Mouse (Mus musculus): ENCODE results near the gene Gm42517. TPM values are rescaled to one million over a fixed set of nuclear protein-coding genes. Genes with fewer than 3 reads are reported as not detected.

Gm42517 gene
- polyA plus RNA-seq, 2 experiments, result 0.45 to 0.52 TPM

DNA sequence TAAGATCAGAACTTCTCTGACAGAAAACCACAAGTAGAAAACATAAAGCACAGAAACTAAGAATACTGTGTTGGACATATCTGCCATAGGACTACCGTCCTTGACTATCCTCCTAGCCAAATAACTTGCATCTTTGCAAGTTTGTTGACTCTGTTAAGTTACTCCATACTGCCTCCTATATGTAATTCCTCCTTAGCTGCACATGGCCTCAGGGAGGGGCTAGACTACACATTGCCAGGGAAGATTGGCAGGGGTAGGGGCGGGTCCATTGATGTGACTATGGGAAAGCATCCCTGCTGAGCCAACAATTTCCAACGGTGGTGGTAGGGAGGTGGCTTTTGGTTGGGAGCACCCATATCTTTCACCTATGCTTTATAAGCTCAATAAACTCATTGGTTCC lies 5.4 kb downstream of the Gm42517 start:
- no peak for DNase-seq (ENCODE audit: low spot score)
- Histone ChIP-seq H3K4me1 (ENCODE audit: control insufficient read depth, insufficient read depth, low read length) (no peaks in the 10 kb centered on the region), H3K36me3 (ENCODE audit: control insufficient read depth, insufficient read depth, low read length) (no peaks in the 10 kb centered on the region), H3K27ac (replicated peaks; ENCODE audit: low read depth, low read length) (no peak overlapping the region), H3K27me3 (ENCODE audit: control insufficient read depth, insufficient read depth, low read length) (peaks cover 42% of the 10 kb centered on the region), H3K9me3 (ENCODE audit: control insufficient read depth, low read length) (no peaks in the 10 kb centered on the region), H3K4me2 (replicated peaks; ENCODE audit: low read depth, low read length, severe bottlenecking) (no peak overlapping the region), H3K4me3 (replicated peaks; ENCODE audit: low read length) (no peak overlapping the region), H3K9ac (ENCODE audit: low read depth, low read length, severe bottlenecking) (no peak overlapping the region)
- no peak for ATAC-seq (ENCODE audit: low FRiP score, low read depth)
- TF ChIP-seq POLR2A (IDR thresholded peaks at IDR 0.05; ENCODE audit: borderline replicate concordance, extremely low read depth, insufficient read depth, insufficient read length), result no peak
- 34% methylated on average over 3 of the region's 3 CpGs for WGBS

DNA sequence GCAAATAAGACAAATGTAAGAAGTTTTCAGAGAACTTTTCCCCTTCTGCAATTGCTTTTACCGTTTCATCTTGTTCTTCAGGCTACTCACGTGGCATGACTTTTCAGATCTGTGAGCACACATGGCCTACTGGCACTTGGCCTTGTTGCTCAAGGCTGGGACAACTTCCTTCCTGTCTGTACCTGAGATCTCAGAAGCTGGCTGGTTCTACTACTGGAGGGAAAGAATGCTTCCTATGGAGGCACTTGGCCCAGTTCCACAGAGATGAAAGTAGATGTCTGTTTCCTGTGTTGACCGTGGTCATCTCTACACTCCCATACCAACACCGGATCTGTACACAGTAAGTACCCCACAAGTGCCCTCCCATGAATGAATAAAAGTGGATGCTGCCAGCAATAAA lies 7.5 kb downstream of the Gm42517 start:
- no peak for TF ChIP-seq POLR2A (IDR thresholded peaks at IDR 0.05; ENCODE audit: borderline replicate concordance, extremely low read depth, insufficient read depth, insufficient read length)
- no peak for ATAC-seq (ENCODE audit: low FRiP score, low read depth)
- Histone ChIP-seq H3K36me3 (ENCODE audit: control insufficient read depth, insufficient read depth, low read length) (no peaks in the 10 kb centered on the region), H3K27me3 (ENCODE audit: control insufficient read depth, insufficient read depth, low read length) (peaks cover 23% of the 10 kb centered on the region), H3K4me1 (ENCODE audit: control insufficient read depth, insufficient read depth, low read length) (no peaks in the 10 kb centered on the region), H3K9ac (ENCODE audit: low read depth, low read length, severe bottlenecking) (no peak overlapping the region), H3K4me3 (replicated peaks; ENCODE audit: low read length) (no peak overlapping the region), H3K9me3 (ENCODE audit: control insufficient read depth, low read length) (no peaks in the 10 kb centered on the region), H3K27ac (replicated peaks; ENCODE audit: low read depth, low read length) (no peak overlapping the region), H3K4me2 (replicated peaks; ENCODE audit: low read depth, low read length, severe bottlenecking) (no peak overlapping the region)
- DNase-seq (ENCODE audit: low spot score), result no peak
- 82% methylated on average over 4 of the region's 4 CpGs for WGBS

GRCm38 (mm10) chr5:108359491-108359890 lies 8.2 kb downstream of the Gm42517 start:
- no peak overlapping the region for H3K4me3 ChIP-seq (replicated peaks; ENCODE audit: low read length)
- WGBS, result 79% methylated on average over 9 of the region's 9 CpGs
- no peak for ATAC-seq (ENCODE audit: low FRiP score, low read depth)
- H3K4me2 ChIP-seq (replicated peaks; ENCODE audit: low read depth, low read length, severe bottlenecking), result no peak overlapping the region
- no peak overlapping the region for H3K9ac ChIP-seq (ENCODE audit: low read depth, low read length, severe bottlenecking)
- no peak overlapping the region for H3K27ac ChIP-seq (replicated peaks; ENCODE audit: low read depth, low read length)
- H3K36me3 ChIP-seq (ENCODE audit: control insufficient read depth, insufficient read depth, low read length), result no peaks in the 10 kb centered on the region
- H3K4me1 ChIP-seq (ENCODE audit: control insufficient read depth, insufficient read depth, low read length), result no peaks in the 10 kb centered on the region
- no peak for DNase-seq (ENCODE audit: low spot score)
- H3K9me3 ChIP-seq (ENCODE audit: control insufficient read depth, low read length), result no peaks in the 10 kb centered on the region
- H3K27me3 ChIP-seq (ENCODE audit: control insufficient read depth, insufficient read depth, low read length), result peaks cover 15% of the 10 kb centered on the region
- no peak for TF ChIP-seq POLR2A (IDR thresholded peaks at IDR 0.05; ENCODE audit: borderline replicate concordance, extremely low read depth, insufficient read depth, insufficient read length)

- no peak for TF ChIP-seq POLR2A (IDR thresholded peaks at IDR 0.05; ENCODE audit: borderline replicate concordance, extremely low read depth, insufficient read depth, insufficient read length)
- DNase-seq (ENCODE audit: low spot score), result no peak
These were observed 9.9 kb downstream of the Gm42517 start for GRCm38 (mm10) chr5:108357862-108358261.

DNA sequence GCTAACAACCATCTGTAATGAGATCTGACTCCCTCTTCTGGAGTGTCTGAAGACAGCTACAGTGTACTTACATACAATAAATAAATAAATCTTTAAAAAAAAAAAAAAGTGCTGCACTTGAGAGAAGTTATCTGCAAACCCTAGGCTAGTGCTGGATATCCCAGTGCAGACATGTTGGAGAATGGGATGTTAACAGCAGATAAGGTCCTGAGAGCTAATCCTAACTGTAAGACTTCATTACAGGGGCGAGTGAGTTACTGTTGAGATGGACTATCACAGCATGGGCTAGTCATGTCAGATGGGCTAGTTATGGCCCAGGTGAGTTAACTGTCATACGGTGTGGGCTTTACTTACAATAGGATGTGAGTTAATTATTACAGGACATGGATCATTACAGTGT lies 13.7 kb downstream of the Gm42517 start:
- TF ChIP-seq POLR2A (IDR thresholded peaks at IDR 0.05; ENCODE audit: borderline replicate concordance, extremely low read depth, insufficient read depth, insufficient read length), result no peak
- H3K4me3 ChIP-seq (replicated peaks; ENCODE audit: low read length), result no peak overlapping the region
- WGBS, result 74% methylated on average over 2 of the region's 2 CpGs
- ATAC-seq (ENCODE audit: low FRiP score, low read depth), result no peak
- H3K4me2 ChIP-seq (replicated peaks; ENCODE audit: low read depth, low read length, severe bottlenecking), result no peak overlapping the region
- H3K9ac ChIP-seq (ENCODE audit: low read depth, low read length, severe bottlenecking), result no peak overlapping the region
- no peak for DNase-seq (ENCODE audit: low spot score)
- H3K27ac ChIP-seq (replicated peaks; ENCODE audit: low read depth, low read length), result no peak overlapping the region
- H3K36me3 ChIP-seq (ENCODE audit: control insufficient read depth, insufficient read depth, low read length), result 0 out of 2 replicates have a peak, but pooled peaks cover 6% of the 10 kb centered on the region
- no peaks in the 10 kb centered on the region for H3K27me3 ChIP-seq (ENCODE audit: control insufficient read depth, insufficient read depth, low read length)
- no peaks in the 10 kb centered on the region for H3K4me1 ChIP-seq (ENCODE audit: control insufficient read depth, insufficient read depth, low read length)
- no peaks in the 10 kb centered on the region for H3K9me3 ChIP-seq (ENCODE audit: control insufficient read depth, low read length)

More at GRCm38 (mm10) chr5:108357862-108358261, 9.9 kb downstream of the Gm42517 start:
- no peak overlapping the region for H3K9ac ChIP-seq (ENCODE audit: low read depth, low read length, severe bottlenecking)
- H3K27me3 ChIP-seq (ENCODE audit: control insufficient read depth, insufficient read depth, low read length), result 0 out of 2 replicates have a peak, but pooled peaks cover 5% of the 10 kb centered on the region
- no peak overlapping the region for H3K27ac ChIP-seq (replicated peaks; ENCODE audit: low read depth, low read length)
- no peak for ATAC-seq (ENCODE audit: low FRiP score, low read depth)
- no peaks in the 10 kb centered on the region for H3K9me3 ChIP-seq (ENCODE audit: control insufficient read depth, low read length)
- no peak overlapping the region for H3K4me3 ChIP-seq (replicated peaks; ENCODE audit: low read length)
- no peaks in the 10 kb centered on the region for H3K4me1 ChIP-seq (ENCODE audit: control insufficient read depth, insufficient read depth, low read length)
- 90% methylated on average over 1 of the region's 1 CpGs for WGBS
- H3K36me3 ChIP-seq (ENCODE audit: control insufficient read depth, insufficient read depth, low read length), result no peaks in the 10 kb centered on the region
- no peak overlapping the region for H3K4me2 ChIP-seq (replicated peaks; ENCODE audit: low read depth, low read length, severe bottlenecking)

Data from limb, embryonic 14.5 days (tissue).